Mouse (Mus musculus) kidney, adult 2 months (tissue): ENCODE results near the gene Acsm1. TPM values are rescaled to one million over a fixed set of nuclear protein-coding genes. Genes with fewer than 3 reads are reported as not detected.

ENCODE experiments used
- DNase-seq: peaks from one replicate; pipeline ENCODE4 v3.0.0; 2021
- H3K27ac ChIP-seq: fragments of 200-500 bp; 2 replicates; pipeline ENCODE4 v1.5.1; 2012; ENCODE audit warnings: low read depth, low read length, control low read depth, inconsistent platforms; ENCODE audit not compliant: insufficient read depth
- H3K27me3 ChIP-seq: fragments of 200-500 bp; replicated peaks from 2 replicates; pipeline ENCODE4 v1.6.1; 2012; ENCODE audit warnings: mild to moderate bottlenecking, moderate library complexity, low read length, inconsistent platforms; ENCODE audit not compliant: control insufficient read depth, insufficient read depth
- H3K36me3 ChIP-seq: fragments of 200-500 bp; 2 replicates; pipeline ENCODE4 v1.6.1; 2012; ENCODE audit warnings: mild to moderate bottlenecking, moderate library complexity, low read length, inconsistent platforms; ENCODE audit not compliant: control insufficient read depth, insufficient read depth
- H3K4me1 ChIP-seq: fragments of 200-500 bp; 2 replicates; pipeline ENCODE4 v1.6.1; 2011; ENCODE audit warnings: low read length; ENCODE audit not compliant: control insufficient read depth, insufficient read depth
- H3K4me3 ChIP-seq: fragments of 200-500 bp; 2 replicates; pipeline ENCODE4 v1.5.1; 2011; ENCODE audit warnings: mild to moderate bottlenecking, low read depth, low read length, control low read depth; ENCODE audit not compliant: insufficient read depth
- CTCF ChIP-seq: fragments of 200-500 bp; conservative IDR thresholded peaks from 2 replicates; pipeline ENCODE4 v1.5.1; 2011; ENCODE audit warnings: low read depth, mild to moderate bottlenecking, control low read depth, low read length, moderate library complexity, mixed read lengths; ENCODE audit not compliant: insufficient read depth, insufficient read length
- POLR2A ChIP-seq: fragments of 200-500 bp; IDR thresholded peaks from one replicate; pipeline ENCODE4 v1.6.1; 2011; ENCODE audit warnings: low read depth, low read length, control low read depth
- WGBS: fragments of 180-500 bp; shearing (Covaris S2); methylation state at CpG from one replicate; pipeline ENCODE4 v1.1.7; 2018; 5-methylcytosine and 5-hydroxymethylcytosine counted together
- polyA plus RNA-seq: library from polyadenylated mRNA; depleted of rRNA; stranded (reverse); fragments of >200 nt; gene quantifications from 2 replicates; pipeline ENCODE4 v1.2.3, GENCODE M21; 2012; rRNA removed

The Acsm1 gene
- polyA plus RNA-seq, 1 experiment = 209 TPM

DNA sequence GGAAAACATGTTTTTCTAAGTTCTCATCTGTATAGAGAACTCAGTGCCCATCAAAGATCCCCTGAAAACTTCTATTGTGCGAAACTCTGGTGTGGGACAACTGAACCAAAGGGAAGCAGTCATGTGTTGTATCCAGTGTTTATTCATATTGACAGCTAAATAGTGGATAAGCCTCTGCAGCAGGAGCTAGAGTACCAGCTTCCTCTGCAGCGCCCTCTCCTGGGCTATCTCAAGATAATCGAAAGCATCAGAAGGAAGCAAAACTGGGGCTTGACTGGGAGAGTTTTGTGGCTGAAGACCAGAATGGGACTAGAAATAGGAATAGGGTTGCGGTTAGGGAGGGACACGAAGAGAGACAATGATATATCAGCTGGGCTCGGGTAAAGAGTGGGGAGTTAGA lies 64.1 kb downstream of the Acsm1 start:
- Histone ChIP-seq H3K27ac (no peak overlapping the region), H3K36me3 (no peaks in the 10 kb centered on the region), H3K4me3 (no peak overlapping the region), H3K27me3 (no peaks in the 10 kb centered on the region), H3K4me1 (peaks cover 5% of the 10 kb centered on the region; the same call in 1 of the 2 replicates)
- peak; percentile 56 for DNase-seq
- TF ChIP-seq POLR2A = no peak
- TF ChIP-seq CTCF = peak; percentile 55
- 38% methylated on average over 6 of the region's 6 CpGs for WGBS

DNA sequence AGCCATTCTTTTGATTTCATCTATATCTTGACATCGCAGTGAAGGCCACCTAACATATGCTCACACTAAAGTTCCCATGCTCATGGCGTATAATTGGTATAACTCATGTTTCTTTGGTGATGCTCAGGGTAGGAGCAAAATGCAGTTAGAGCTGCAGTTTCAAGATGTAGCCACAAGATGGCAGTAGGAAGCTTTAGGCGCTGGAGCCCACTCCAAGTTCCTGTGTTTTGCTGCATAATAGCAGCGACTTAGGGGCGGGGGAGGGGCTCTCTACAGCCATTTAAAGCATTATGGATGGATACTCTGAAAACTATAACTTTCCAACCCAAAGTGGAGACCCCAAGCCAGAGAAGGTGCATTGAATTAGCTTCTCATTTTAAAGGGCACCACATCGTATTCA lies 66.6 kb downstream of the Acsm1 start:
- peak; percentile 57 for DNase-seq
- 18% methylated on average over 6 of the region's 6 CpGs for WGBS
- H3K4me1 ChIP-seq = no peaks in the 10 kb centered on the region
- H3K4me3 ChIP-seq = no peak overlapping the region
- H3K27ac ChIP-seq = no peak overlapping the region
- H3K27me3 ChIP-seq = no peaks in the 10 kb centered on the region
- TF ChIP-seq CTCF (peak; percentile 77), POLR2A (no peak)
- H3K36me3 ChIP-seq = no peaks in the 10 kb centered on the region

DNA sequence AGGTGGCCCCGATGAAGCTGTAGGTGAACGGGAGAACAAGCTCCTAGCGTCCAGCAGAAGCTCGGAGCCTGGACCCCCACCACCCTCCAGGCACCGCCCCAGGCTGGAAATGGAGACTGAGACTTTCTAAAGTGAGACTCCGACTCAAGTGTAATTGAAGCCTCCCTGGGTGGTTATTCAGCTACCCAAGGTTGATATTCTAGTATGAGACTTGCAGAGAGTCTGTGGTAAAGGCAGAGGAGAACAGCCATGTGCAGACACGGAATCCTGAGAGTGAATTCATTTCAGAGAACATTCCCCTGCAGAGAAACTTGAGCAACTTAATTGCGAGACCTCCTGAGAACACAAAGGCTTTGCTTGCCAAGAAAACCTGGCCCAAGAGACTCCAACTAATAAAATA lies 73.3 kb downstream of the Acsm1 start:
- no peak for TF ChIP-seq CTCF
- TF ChIP-seq POLR2A = no peak
- no peaks in the 10 kb centered on the region for H3K4me1 ChIP-seq
- H3K27ac ChIP-seq = no peak overlapping the region
- H3K4me3 ChIP-seq = no peak overlapping the region
- DNase-seq = no peak
- no peaks in the 10 kb centered on the region for H3K36me3 ChIP-seq
- H3K27me3 ChIP-seq = no peaks in the 10 kb centered on the region
- 61% methylated on average over 8 of the region's 8 CpGs for WGBS

DNA sequence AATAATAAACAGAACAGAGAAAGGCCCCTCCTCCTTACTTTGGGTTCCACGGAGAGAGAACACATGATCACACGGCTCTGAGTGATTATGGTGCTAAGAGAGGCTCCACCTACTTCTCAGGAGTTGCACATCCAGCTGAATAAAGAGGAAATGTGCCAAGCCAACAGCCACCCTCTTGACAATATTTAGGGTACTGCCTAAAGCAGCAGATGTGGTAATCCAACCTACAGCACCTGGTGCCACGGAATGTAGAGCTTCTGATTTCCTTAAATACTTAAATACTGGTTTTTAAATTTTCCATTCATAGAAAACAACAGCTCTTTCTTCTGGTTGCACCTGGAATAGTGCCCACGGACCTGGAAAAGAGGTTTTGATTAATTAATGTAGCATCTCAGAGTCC lies 75.9 kb downstream of the Acsm1 start:
- TF ChIP-seq POLR2A = no peak
- no peak for TF ChIP-seq CTCF
- 51% methylated on average over 4 of the region's 4 CpGs for WGBS
- Histone ChIP-seq H3K4me3 (no peak overlapping the region), H3K4me1 (no peaks in the 10 kb centered on the region), H3K27ac (no peak overlapping the region), H3K27me3 (no peaks in the 10 kb centered on the region), H3K36me3 (no peaks in the 10 kb centered on the region)
- no peak for DNase-seq

DNA sequence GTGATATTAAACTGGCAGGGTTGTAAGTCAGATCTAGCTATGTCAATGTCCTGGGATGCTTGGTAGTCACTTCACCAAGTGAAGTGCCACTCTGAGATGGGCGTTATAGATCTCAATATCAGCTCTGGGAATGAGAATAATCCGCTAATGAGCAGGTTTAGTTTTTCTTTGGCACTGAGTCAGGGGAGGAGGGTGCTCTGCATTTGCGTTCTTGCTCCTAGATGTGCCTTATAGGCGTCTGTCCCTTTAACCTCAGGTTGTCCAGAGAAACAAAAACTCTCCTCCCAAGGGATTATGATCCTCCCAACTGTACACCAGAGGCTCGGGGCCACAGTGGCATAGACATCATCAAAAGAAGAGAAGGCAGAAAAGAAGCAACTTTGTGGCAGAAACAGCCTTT lies 82.9 kb downstream of the Acsm1 start, which contains the start of gene Acsm4:
TSS of gene Acsm4 (plus strand) at position 301 of the 400 bp plus-strand sequence.
- WGBS = 75% methylated on average over 5 of the region's 5 CpGs
- H3K36me3 ChIP-seq = no peaks in the 10 kb centered on the region
- no peaks in the 10 kb centered on the region for H3K4me1 ChIP-seq
- H3K4me3 ChIP-seq = no peak within 1 kb of the TSS
- no peak for DNase-seq
- H3K27me3 ChIP-seq = no peaks in the 10 kb centered on the region
- H3K27ac ChIP-seq = no peak within 1 kb of the TSS
- TF ChIP-seq CTCF (no peak), POLR2A (no peak)

DNA sequence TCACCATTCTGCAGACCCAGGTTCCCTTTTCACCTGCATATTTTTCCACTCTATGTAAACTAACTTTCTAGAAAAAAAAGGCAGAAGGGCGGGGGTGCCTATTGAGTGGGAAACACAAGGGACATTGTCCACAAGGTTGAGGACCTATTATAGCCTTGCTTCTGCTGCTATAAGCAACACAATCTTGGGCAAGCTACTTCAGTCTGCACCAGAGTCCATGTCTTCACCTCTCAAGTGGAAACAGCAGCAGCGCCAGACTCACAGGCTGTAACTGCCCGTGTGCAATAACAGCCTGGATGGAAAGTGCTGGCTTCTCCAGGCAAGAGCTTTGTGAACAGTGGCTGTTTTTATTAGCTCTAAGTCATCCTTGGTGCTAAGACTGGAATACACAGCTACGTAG lies 85.5 kb downstream of the Acsm1 start:
- Histone ChIP-seq H3K4me1 (no peaks in the 10 kb centered on the region), H3K4me3 (no peak overlapping the region), H3K27me3 (no peaks in the 10 kb centered on the region)

DNA sequence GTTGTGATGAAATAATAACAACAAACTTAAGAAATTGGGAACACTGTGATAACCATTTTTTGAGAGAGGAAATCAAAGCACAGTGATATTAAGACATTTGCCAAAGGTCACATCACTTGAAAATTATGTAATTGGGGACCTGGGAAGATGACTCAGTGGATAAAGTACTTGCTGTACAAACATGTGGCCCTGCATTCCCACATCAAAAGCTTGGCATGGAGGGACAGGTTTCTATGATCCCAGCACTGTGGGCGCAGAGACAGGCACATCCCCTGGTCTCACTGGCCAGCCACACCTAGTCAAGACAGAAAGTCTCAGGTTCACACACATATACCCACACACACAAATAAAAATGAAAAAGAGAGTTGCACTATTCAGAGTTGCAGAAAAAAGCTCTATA lies 88.1 kb downstream of the Acsm1 start:
- Histone ChIP-seq H3K4me1 (no peaks in the 10 kb centered on the region), H3K27ac (no peak overlapping the region), H3K27me3 (no peaks in the 10 kb centered on the region), H3K4me3 (no peak overlapping the region), H3K36me3 (no peaks in the 10 kb centered on the region)
- no peak for TF ChIP-seq POLR2A
- TF ChIP-seq CTCF = no peak
- no peak for DNase-seq
- 95% methylated on average over 1 of the region's 1 CpGs for WGBS

More for the DNA sequence above, 85.5 kb downstream of the Acsm1 start:
- no peak overlapping the region for H3K27ac ChIP-seq
- no peak for DNase-seq
- no peaks in the 10 kb centered on the region for H3K36me3 ChIP-seq
- WGBS = 77% methylated on average over 4 of the region's 4 CpGs
- TF ChIP-seq POLR2A (no peak), CTCF (no peak)

Other genes starting within 250 kb of the Acsm1 start
- gene Gp2, start 147.7 kb upstream of the Acsm1 start, polyA plus RNA-seq = 2.6 and 3.5 TPM in 2 replicates
- gene Umod, start 127.7 kb upstream of the Acsm1 start, polyA plus RNA-seq = 2,888 and 4,030 TPM in 2 replicates
- gene Acsm5, start 87.6 kb upstream of the Acsm1 start, polyA plus RNA-seq = 78.2 and 91.7 TPM in 2 replicates
- 1.4 and 2.2 TPM in 2 replicates for gene Pdilt, start 83.5 kb upstream of the Acsm1 start, polyA plus RNA-seq
- gene Acsm2, start 52.7 kb upstream of the Acsm1 start, polyA plus RNA-seq = 980 and 1,120 TPM in 2 replicates
- gene Acsm4, start 83.0 kb downstream of the Acsm1 start, polyA plus RNA-seq = not detected in 2 replicates
- gene Thumpd1, start 113.8 kb downstream of the Acsm1 start, polyA plus RNA-seq = 10.4 and 11.2 TPM in 2 replicates
- gene Acsm3, start 153.9 kb downstream of the Acsm1 start, polyA plus RNA-seq = 12.0 and 13.7 TPM in 2 replicates
- gene Rexo5, start 187.0 kb downstream of the Acsm1 start, polyA plus RNA-seq = 2.1 and 2.2 TPM in 2 replicates
- 0.90 and 1.1 TPM in 2 replicates for gene Eri2, start 187.0 kb downstream of the Acsm1 start, polyA plus RNA-seq